Mouse (Mus musculus) thymus, postnatal 36 days (tissue): ENCODE measurements around the gene Slc38a1.
A peak's percentile ranks its signal among the peaks of the same experiment; 100 is the strongest.

Experiments used
- DNase-seq, 2 experiments: peaks; one replicate each; pipeline ENCODE4 v3.0.0; 2022; ENCODE audit warnings: mixed read lengths in 2 of 2

Slc38a1 gene

DNA sequence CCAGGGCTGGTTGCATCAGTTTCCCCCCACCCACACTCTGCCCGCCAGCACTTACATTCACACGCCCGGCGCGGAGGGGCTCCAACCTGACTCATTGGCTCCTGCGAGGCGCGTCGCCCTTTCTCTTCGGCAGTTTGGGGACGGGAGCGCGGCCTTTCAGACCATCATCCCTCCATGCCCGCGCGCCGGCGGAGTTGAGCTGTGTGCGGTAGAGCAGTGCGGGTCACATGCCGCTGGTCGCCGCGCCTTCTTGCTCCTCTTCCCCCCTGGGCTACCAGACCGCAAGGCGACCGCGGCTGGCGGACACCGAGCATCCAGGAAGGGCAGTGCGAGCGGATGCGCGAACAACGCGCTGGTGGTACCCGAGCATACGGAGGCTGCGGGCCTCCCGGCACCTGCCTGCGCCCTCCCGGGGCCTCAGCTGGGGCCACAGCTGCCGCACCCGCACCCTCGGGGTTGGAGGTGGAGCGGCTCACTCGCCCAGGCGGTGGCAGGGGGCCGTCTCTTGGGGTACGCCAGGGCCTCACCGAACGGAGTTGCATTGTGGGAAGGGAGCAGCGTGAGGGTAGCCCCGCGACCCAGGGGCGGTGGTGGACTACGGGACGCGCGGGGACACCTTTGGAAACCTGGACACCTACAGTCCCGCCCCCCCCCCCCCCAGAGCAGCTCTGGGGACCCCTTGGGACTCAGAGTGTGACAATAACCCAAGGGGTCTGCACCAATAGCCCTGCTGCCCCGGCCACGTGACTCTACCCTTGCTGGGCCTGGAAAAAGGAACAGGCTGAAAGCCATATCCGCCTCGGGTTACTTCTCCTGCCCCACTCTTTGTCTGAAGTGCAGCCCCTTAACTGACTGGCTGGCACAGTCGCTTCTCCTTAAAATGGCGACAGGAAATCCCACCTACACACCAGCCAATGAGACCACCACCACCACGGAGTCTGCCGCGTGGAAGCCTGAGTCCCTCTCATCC lies at the start of gene Slc38a1:
Gene Slc38a1, minus strand, starts transcription at position 478 of the 970 bp plus-strand sequence.
- DNase-seq, result peak; percentile 83 to 89

- no peak for DNase-seq
These were observed 49.7 kb upstream of the Slc38a1 start for GRCm38 (mm10) chr15:96692401-96692800.

- no peak for DNase-seq
These were observed 48.7 kb upstream of the Slc38a1 start for GRCm38 (mm10) chr15:96691381-96691780.

- no peak for DNase-seq
These were observed 48.1 kb upstream of the Slc38a1 start for GRCm38 (mm10) chr15:96690829-96691228.

DNA sequence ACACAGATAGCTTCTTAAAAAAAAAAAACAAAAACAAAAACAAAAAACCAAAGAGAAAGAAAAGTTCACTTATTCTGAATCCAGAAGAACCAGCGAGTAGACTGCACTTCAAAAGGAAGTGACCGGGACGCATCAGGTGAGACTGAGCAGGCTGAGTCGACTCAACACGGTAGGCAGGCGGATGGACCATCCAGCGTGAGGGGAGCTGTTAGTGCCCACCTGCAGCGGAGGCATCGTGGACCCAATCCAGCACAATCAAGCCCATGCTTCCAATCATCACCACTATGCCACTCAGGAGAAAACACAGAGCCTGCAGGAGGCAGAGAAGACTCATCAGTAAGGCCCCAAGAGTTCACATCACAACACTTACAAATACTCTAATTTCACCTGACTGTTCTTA lies 47.2 kb upstream of the Slc38a1 start:
- no peak for DNase-seq

- DNase-seq, result no peak
These were observed 46.1 kb upstream of the Slc38a1 start for GRCm38 (mm10) chr15:96688784-96689318.

GRCm38 (mm10) chr15:96688036-96688435 lies 45.3 kb upstream of the Slc38a1 start:
- DNase-seq, result no peak

GRCm38 (mm10) chr15:96687366-96687765 lies 44.7 kb upstream of the Slc38a1 start:
- DNase-seq, result no peak

GRCm38 (mm10) chr15:96686201-96687159 lies 43.8 kb upstream of the Slc38a1 start:
- no peak for DNase-seq

DNA sequence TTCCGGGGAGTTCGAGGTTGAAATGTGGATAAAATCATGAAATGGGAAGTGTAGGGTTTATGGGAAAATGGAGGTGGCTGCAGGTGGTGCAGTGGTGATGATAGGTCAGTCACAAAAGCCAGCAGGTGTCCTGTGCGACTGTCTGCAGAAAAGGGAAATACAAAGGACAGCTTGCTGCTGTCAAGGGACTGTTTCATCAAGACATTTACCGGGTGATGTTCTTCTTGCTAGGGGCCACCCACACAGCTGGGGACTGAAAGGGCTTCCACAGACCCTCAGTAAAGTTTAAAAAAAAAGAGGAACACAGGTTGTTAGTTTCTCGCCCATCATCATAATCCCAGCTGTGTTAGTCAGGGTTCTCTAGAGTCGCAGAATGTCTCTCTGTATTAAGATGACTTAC lies 42.6 kb upstream of the Slc38a1 start:
- DNase-seq, result no peak

GRCm38 (mm10) chr15:96684132-96684830 lies 41.6 kb upstream of the Slc38a1 start:
- peak; percentile 45 to 64 for DNase-seq

- DNase-seq, result no peak
These were observed 36.4 kb upstream of the Slc38a1 start for GRCm38 (mm10) chr15:96678871-96679773.

DNA sequence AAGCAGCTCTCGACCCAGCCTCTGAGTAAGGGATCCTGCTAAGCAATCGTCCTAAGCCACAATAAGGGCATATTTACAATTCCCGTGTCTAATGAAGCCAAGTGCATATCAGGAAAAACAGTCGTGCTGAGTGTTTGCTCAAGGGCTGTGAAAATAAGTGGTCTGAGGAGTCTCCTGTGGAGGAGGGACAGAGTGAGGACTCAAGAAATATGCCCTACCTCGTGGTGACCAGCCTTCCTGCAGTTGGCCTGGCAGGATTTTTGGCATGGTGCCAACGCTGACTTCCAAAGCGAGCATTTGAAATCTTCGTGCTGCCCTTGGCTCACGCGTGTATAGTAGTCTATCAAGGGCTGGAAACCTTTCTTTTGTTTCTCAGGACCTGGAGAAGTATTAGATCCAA lies 33.8 kb upstream of the Slc38a1 start:
- no peak for DNase-seq

DNA sequence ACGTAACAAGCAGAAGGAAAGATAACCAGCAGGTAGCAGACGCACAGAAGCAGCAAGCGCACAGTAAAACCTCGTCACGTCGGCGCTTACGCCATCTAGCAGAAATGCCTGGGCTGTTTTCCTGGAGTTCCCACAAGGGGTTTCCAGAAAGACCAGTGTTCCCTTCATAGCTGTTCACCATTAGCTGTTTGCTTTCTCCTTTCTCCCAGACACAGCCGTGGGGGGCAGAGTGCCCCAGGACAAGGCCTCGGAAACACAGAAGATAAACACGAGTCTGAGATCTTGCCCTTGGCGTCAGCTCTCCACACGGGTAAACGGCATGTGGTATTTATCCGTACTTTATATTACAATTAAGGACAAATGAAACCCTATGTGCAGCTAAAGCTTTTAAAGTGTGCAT lies 33.0 kb upstream of the Slc38a1 start:
- DNase-seq, result no peak

- DNase-seq, result no peak
These were observed 32.3 kb upstream of the Slc38a1 start for GRCm38 (mm10) chr15:96675055-96675454.

GRCm38 (mm10) chr15:96674089-96674488 lies 31.4 kb upstream of the Slc38a1 start:
- no peak for DNase-seq

DNA sequence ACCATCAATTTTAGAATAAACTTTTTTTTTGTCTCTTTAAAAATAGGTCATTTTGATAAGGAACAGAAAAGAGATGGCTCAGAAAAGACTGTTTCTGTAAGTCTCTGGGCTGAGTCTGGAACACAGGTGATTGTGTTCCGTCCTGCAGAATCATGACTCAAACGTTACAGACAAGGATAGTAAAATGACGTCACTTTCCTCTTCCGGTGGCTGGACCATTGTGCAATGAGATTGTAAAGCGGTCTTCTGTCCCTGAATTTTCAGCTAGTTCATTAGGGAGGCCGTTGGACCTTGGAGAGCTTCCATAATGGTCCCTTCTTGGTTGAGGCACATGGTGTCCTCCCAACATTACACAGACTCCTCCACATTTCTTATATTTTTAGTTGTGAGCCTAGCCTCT lies 27.0 kb upstream of the Slc38a1 start:
- DNase-seq, result no peak

DNA sequence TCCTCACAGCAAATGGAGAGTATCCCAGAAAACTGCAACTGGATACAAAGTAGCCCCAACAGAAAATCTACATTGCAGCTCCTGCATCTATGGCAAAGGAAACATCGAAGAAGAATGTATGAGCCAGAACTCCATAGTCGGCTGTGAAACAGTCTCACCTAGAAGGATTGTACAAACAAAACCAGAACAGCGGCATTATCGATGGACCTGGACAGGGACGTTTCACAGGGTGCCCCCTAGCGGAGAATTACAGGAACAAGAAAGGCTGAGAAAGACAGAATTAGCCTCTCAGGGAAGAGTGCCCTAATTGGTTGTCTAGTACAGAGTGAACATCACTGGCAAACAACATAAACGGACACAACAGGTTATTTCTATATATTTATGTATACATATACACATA lies 23.9 kb upstream of the Slc38a1 start:
- peak; percentile 50 to 58 for DNase-seq

DNA sequence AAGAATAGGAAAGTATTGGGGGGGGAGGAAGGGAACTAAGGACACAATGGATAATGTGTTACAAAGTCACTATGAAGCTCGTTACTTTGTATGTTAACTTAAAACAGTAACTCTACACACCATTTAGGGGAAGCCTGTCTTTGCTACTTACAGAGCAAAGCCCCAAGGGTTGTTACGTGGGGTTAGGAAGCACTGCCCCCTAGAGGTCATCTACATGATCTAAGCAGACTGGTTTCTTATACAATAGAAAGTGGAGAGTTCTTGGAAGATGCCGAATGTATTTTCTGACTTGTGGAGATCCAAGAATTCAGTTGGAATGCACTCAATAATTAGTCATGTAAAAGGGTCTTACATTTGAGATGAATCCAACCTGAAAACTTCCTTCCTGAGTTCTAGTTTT lies 23.2 kb upstream of the Slc38a1 start:
- DNase-seq, result peak; percentile 73

GRCm38 (mm10) chr15:96660590-96661141 lies 18.0 kb upstream of the Slc38a1 start:
- no peak for DNase-seq

DNA sequence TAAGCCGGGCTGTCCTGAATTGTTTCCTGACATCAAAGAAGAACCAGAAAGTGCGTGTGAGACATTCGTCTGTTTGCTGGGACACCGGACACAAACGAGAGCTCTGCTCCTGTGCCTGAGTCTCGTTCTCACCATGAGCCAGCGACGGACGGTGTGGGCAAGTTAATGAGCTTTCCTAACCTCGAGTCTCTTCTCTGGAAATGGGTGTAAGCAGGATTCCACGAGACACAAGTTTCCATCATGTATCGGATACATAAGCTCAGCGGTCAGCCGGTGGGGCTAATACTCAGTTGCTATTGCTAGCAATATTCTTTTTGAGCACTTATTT lies 15.5 kb upstream of the Slc38a1 start:
- no peak for DNase-seq
